ENCODE assay signal across 24 mouse cellular contexts in genomic region chr17:24821351-24822280, GRCm38 (mm10). TPM values are rescaled to one million over a fixed set of nuclear protein-coding genes. Genes with fewer than 3 reads are reported as not detected.
DNase-seq lines count a peak whose midpoint lies in the region; ATAC-seq lines count a peak whose summit lies in the region.
"Had no signal": no experiment of that assay in that cellular context is flagged by ENCODE, and none has a peak within 500 bp of the region (broad histone marks: within the 10 kb centered on the region; RNA-seq: fewer than 3 reads in every experiment).

No protein-coding gene starts in this region.

- H3K27ac ChIP-seq in kidney, embryonic 16.5 days (ENCODE audit: low read length), result no peak overlapping the region
- H3K27ac ChIP-seq: embryonic facial prominence, embryonic 10.5 days; forebrain, embryonic 12.5 days; left cerebral cortex, adult 2 months; neural tube, embryonic 15.5 days; stomach, embryonic 15.5 days had no signal

- no peak overlapping the region for H3K9ac ChIP-seq in kidney, embryonic 16.5 days (replicated peaks; ENCODE audit: low read length)
- H3K9ac ChIP-seq: forebrain, embryonic 12.5 days; lung, embryonic 14.5 days; neural tube, embryonic 15.5 days; stomach, embryonic 15.5 days had no signal

- H3K4me1 ChIP-seq in kidney, embryonic 16.5 days (ENCODE audit: insufficient read depth, low read length), result no peaks in the 10 kb centered on the region
- H3K4me1 ChIP-seq: embryonic facial prominence, embryonic 10.5 days; forebrain, embryonic 12.5 days; neural tube, embryonic 15.5 days; stomach, embryonic 15.5 days had no signal

- H3K4me2 ChIP-seq in kidney, embryonic 16.5 days (replicated peaks; ENCODE audit: low read depth, low read length), result no peak overlapping the region
- H3K4me2 ChIP-seq: forebrain, embryonic 12.5 days; liver, embryonic 11.5 days; lung, embryonic 14.5 days; neural tube, embryonic 15.5 days; stomach, embryonic 15.5 days had no signal

- no peaks in the 10 kb centered on the region for H3K9me3 ChIP-seq in kidney, embryonic 16.5 days (ENCODE audit: low read length)
- H3K9me3 ChIP-seq: embryonic facial prominence, embryonic 10.5 days; forebrain, embryonic 12.5 days; neural tube, embryonic 15.5 days; stomach, embryonic 15.5 days had no signal

- H3K36me3 ChIP-seq in kidney, embryonic 16.5 days (ENCODE audit: insufficient read depth, low read length), result no peaks in the 10 kb centered on the region
- H3K36me3 ChIP-seq: embryonic facial prominence, embryonic 10.5 days; forebrain, embryonic 12.5 days; neural tube, embryonic 15.5 days; stomach, embryonic 15.5 days had no signal

- H3K27me3 ChIP-seq in kidney, embryonic 16.5 days (ENCODE audit: insufficient read depth, low read length), result no peaks in the 10 kb centered on the region; the same call in 1 of the 2 replicates

- DNase-seq in kidney, adult 18-20 months, result peak; percentile 17
- peak; percentile 66 for DNase-seq in NIH3T3 (ENCODE audit: low read depth)
- peak; percentile 45 for DNase-seq in adrenal gland, postnatal 14 days
- peak; percentile 43 to 51 for DNase-seq in kidney, postnatal 36 days
- no peak for DNase-seq in testis, postnatal 10 days (ENCODE audit: low spot score)
- DNase-seq in urinary bladder, postnatal 10 days (ENCODE audit: low spot score), result no peak
- DNase-seq: cerebellum, adult 2 months; gastrocnemius, postnatal 14 days; heart, postnatal 10 days; layer of hippocampus, adult 9-11 months; left cerebral cortex, postnatal 4 days; lung, embryonic 14.5 days; lung, postnatal 36 days; right cerebral cortex, postnatal 14 days had no signal

- H3K4me3 ChIP-seq in kidney, embryonic 16.5 days (ENCODE audit: low read length), result no peak overlapping the region
- H3K4me3 ChIP-seq: embryonic facial prominence, embryonic 10.5 days; forebrain, embryonic 12.5 days; left cerebral cortex, adult 2 months; neural tube, embryonic 15.5 days; stomach, embryonic 15.5 days had no signal

- 48% methylated on average over 3 of the region's 3 CpGs for whole genome bisulfite sequencing in kidney, embryonic 16.5 days

- no peak for ATAC-seq in kidney, embryonic 16.5 days (ENCODE audit: low FRiP score, low TSS enrichment)
- ATAC-seq: midbrain, embryonic 16.5 days had no signal

RNA-seq across cellular contexts. Expression of gene Meiob, which starts 17.5 kb away (rescaled TPM):
- 0.11 TPM in 1 of 2 replicates, not detected in the other for polyA plus RNA-seq in kidney, embryonic 16.5 days (2015; fragmentation: Nextera tagmentation; extraction: Ambion mirVana)
- 0.67 and 0.71 TPM in 2 replicates for total RNA-seq in adrenal gland, postnatal 14 days (2021)
- total RNA-seq: gastrocnemius, postnatal 14 days; heart, postnatal 10 days; left cerebral cortex, adult 2 months; left cerebral cortex, postnatal 4 days had no signal
- polyA plus RNA-seq: cerebellum, adult 2 months; embryonic facial prominence, embryonic 10.5 days; forebrain, embryonic 12.5 days; hindbrain, embryonic 11.5 days; lung, embryonic 14.5 days; midbrain, embryonic 16.5 days; neural tube, embryonic 15.5 days had no signal

RNA-seq across cellular contexts. Expression of gene Hagh, which starts 18.3 kb away (rescaled TPM):
- polyA plus RNA-seq in kidney, embryonic 16.5 days (2015; fragmentation: Nextera tagmentation; extraction: Ambion mirVana), result 63.4 and 75.6 TPM in 2 replicates
- 122 and 150 TPM in 2 replicates for total RNA-seq in adrenal gland, postnatal 14 days (2021)

RNA-seq across cellular contexts. Expression of gene Fahd1, which starts 28.5 kb away (rescaled TPM):
- 50.7 and 52.1 TPM in 2 replicates for polyA plus RNA-seq in kidney, embryonic 16.5 days (2015; fragmentation: Nextera tagmentation; extraction: Ambion mirVana)
- total RNA-seq in adrenal gland, postnatal 14 days (2021), result 40.6 and 43.0 TPM in 2 replicates

RNA-seq across cellular contexts. Expression of gene Igfals, which starts 44.2 kb away (rescaled TPM):
- 3.0 and 3.1 TPM in 2 replicates for polyA plus RNA-seq in kidney, embryonic 16.5 days (2015; fragmentation: Nextera tagmentation; extraction: Ambion mirVana)
- 1.2 and 12.2 TPM in 2 replicates for total RNA-seq in adrenal gland, postnatal 14 days (2021)
- total RNA-seq: common myeloid progenitor, adult 5-6 weeks; left cerebral cortex, adult 2 months had no signal
- polyA plus RNA-seq: midbrain, embryonic 16.5 days had no signal

Comparison
In these comparisons a context has a peak if more than half of its experiments do, and no peak if none do; other contexts are left out.
1. DNase-seq: peak in kidney, adult 18-20 months (single experiment), NIH3T3 (single experiment), adrenal gland, postnatal 14 days (single experiment) and kidney, postnatal 36 days (2 of 2); none in testis, postnatal 10 days (single experiment) and urinary bladder, postnatal 10 days (single experiment).